Mouse (Mus musculus): ENCODE results near the gene S100b. TPM values are rescaled to one million over a fixed set of nuclear protein-coding genes. Genes with fewer than 3 reads are reported as not detected.

S100b gene
- polyA plus RNA-seq, 1 experiment from 2014 or later = 0.23 TPM

- no peak overlapping the region for H3K4me3 ChIP-seq (ENCODE audit: low read depth, low read length)
- no peak overlapping the region for H3K27ac ChIP-seq (ENCODE audit: low read depth)
- H3K9ac ChIP-seq (replicated peaks) = no peak overlapping the region
- no peaks in the 10 kb centered on the region for H3K4me1 ChIP-seq (ENCODE audit: insufficient read depth)
- no peak overlapping the region for H3K4me2 ChIP-seq (ENCODE audit: low read depth, low read length)
- H3K36me3 ChIP-seq (replicated peaks; ENCODE audit: insufficient read depth, low read length) = peaks cover 17% of the 10 kb centered on the region
- no peak for TF ChIP-seq EP300 (IDR thresholded peaks at IDR 0.05; ENCODE audit: low read depth)
- TF ChIP-seq CTCF (IDR thresholded peaks at IDR 0.05; ENCODE audit: low read depth) = peak; percentile 66
- no peaks in the 10 kb centered on the region for H3K27me3 ChIP-seq (ENCODE audit: insufficient read depth, low read length)
- no peaks in the 10 kb centered on the region for H3K9me3 ChIP-seq (ENCODE audit: low read length)
- ATAC-seq = no peak
- 40% methylated on average over 8 of the region's 8 CpGs for WGBS (ENCODE audit: insufficient replicate concordance)
- DNase-seq = peak; percentile 35
Observed at GRCm38 (mm10) chr10:76271238-76271637, 17.6 kb downstream of the S100b start.

GRCm38 (mm10) chr10:76275256-76275655, 21.6 kb downstream of the S100b start:
- Histone ChIP-seq H3K27ac (ENCODE audit: low read depth) (no peak overlapping the region), H3K27me3 (ENCODE audit: insufficient read depth, low read length) (no peaks in the 10 kb centered on the region), H3K4me3 (ENCODE audit: low read depth, low read length) (no peak overlapping the region), H3K9me3 (ENCODE audit: low read length) (no peaks in the 10 kb centered on the region), H3K9ac (replicated peaks) (no peak overlapping the region), H3K4me1 (ENCODE audit: insufficient read depth) (no peaks in the 10 kb centered on the region), H3K4me2 (ENCODE audit: low read depth, low read length) (no peak overlapping the region), H3K36me3 (replicated peaks; ENCODE audit: insufficient read depth, low read length) (peaks cover 25% of the 10 kb centered on the region)
- ATAC-seq (no peak), DNase-seq (no peak)
- 80% methylated on average over 10 of the region's 10 CpGs for WGBS (ENCODE audit: insufficient replicate concordance)
- TF ChIP-seq EP300 (IDR thresholded peaks at IDR 0.05; ENCODE audit: low read depth) (no peak), CTCF (IDR thresholded peaks at IDR 0.05; ENCODE audit: low read depth) (no peak)

DNA sequence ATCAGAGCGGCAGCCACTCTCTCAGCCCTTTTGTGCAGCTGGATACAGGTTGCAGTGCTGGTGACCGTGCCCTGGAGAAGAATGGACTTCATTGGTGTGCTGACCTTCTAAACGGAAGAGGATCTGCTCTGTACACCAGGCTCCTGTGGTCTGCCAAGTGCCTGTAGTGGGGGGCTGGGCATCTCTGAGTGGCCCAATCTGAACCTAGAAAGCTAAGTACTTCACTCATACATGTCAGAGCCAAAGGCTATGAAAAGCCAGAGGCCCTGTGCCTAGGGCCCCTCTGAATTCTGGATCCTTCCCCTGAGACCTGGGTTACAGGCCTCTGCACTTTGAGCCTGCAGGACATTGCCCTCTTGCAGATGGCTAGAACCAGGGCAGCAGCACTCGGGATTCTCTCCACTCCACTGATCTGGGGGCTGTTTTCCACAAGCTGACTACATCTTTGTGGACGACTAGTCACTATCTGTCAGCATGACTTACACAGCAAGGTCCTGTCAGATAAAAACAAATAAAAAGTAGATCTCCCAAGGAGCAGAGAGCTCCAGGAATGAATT, 25.0 kb downstream of the S100b start:
- no peaks in the 10 kb centered on the region for H3K4me1 ChIP-seq (ENCODE audit: insufficient read depth)
- H3K4me3 ChIP-seq (ENCODE audit: low read depth, low read length) = no peak overlapping the region
- H3K27ac ChIP-seq (ENCODE audit: low read depth) = no peak overlapping the region
- 62% methylated on average over 5 of the region's 5 CpGs for WGBS (ENCODE audit: insufficient replicate concordance)
- no peak for ATAC-seq
- TF ChIP-seq CTCF (IDR thresholded peaks at IDR 0.05; ENCODE audit: low read depth) = no peak
- TF ChIP-seq EP300 (IDR thresholded peaks at IDR 0.05; ENCODE audit: low read depth) = no peak
- H3K9ac ChIP-seq (replicated peaks) = no peak overlapping the region
- H3K27me3 ChIP-seq (ENCODE audit: insufficient read depth, low read length) = no peaks in the 10 kb centered on the region
- H3K4me2 ChIP-seq (ENCODE audit: low read depth, low read length) = no peak overlapping the region
- no peaks in the 10 kb centered on the region for H3K9me3 ChIP-seq (ENCODE audit: low read length)
- peaks cover 19% of the 10 kb centered on the region for H3K36me3 ChIP-seq (replicated peaks; ENCODE audit: insufficient read depth, low read length)
- no peak for DNase-seq

- ATAC-seq = no peak
- DNase-seq = no peak
- Histone ChIP-seq H3K27me3 (ENCODE audit: insufficient read depth, low read length) (no peaks in the 10 kb centered on the region), H3K9ac (replicated peaks) (no peak overlapping the region), H3K4me3 (ENCODE audit: low read depth, low read length) (no peak overlapping the region), H3K9me3 (ENCODE audit: low read length) (no peaks in the 10 kb centered on the region), H3K27ac (ENCODE audit: low read depth) (no peak overlapping the region), H3K4me1 (ENCODE audit: insufficient read depth) (no peaks in the 10 kb centered on the region), H3K4me2 (ENCODE audit: low read depth, low read length) (no peak overlapping the region), H3K36me3 (replicated peaks; ENCODE audit: insufficient read depth, low read length) (peaks cover 3% of the 10 kb centered on the region; the same call in 1 of the 2 replicates)
- TF ChIP-seq EP300 (IDR thresholded peaks at IDR 0.05; ENCODE audit: low read depth) = no peak
- WGBS (ENCODE audit: insufficient replicate concordance) = 74% methylated on average over 11 of the region's 11 CpGs
Observed at GRCm38 (mm10) chr10:76288268-76288993, 34.8 kb downstream of the S100b start.

GRCm38 (mm10) chr10:76289052-76289451, 35.4 kb downstream of the S100b start:
- Histone ChIP-seq H3K9me3 (ENCODE audit: low read length) (no peaks in the 10 kb centered on the region), H3K27ac (ENCODE audit: low read depth) (no peak overlapping the region), H3K36me3 (replicated peaks; ENCODE audit: insufficient read depth, low read length) (peaks cover 3% of the 10 kb centered on the region; the same call in 1 of the 2 replicates), H3K27me3 (ENCODE audit: insufficient read depth, low read length) (no peaks in the 10 kb centered on the region), H3K4me1 (ENCODE audit: insufficient read depth) (no peaks in the 10 kb centered on the region), H3K9ac (replicated peaks) (no peak overlapping the region), H3K4me3 (ENCODE audit: low read depth, low read length) (no peak overlapping the region), H3K4me2 (ENCODE audit: low read depth, low read length) (no peak overlapping the region)
- 77% methylated on average over 5 of the region's 5 CpGs for WGBS (ENCODE audit: insufficient replicate concordance)
- DNase-seq (no peak), ATAC-seq (no peak)
- no peak for TF ChIP-seq CTCF (IDR thresholded peaks at IDR 0.05; ENCODE audit: low read depth)
- TF ChIP-seq EP300 (IDR thresholded peaks at IDR 0.05; ENCODE audit: low read depth) = no peak

DNA sequence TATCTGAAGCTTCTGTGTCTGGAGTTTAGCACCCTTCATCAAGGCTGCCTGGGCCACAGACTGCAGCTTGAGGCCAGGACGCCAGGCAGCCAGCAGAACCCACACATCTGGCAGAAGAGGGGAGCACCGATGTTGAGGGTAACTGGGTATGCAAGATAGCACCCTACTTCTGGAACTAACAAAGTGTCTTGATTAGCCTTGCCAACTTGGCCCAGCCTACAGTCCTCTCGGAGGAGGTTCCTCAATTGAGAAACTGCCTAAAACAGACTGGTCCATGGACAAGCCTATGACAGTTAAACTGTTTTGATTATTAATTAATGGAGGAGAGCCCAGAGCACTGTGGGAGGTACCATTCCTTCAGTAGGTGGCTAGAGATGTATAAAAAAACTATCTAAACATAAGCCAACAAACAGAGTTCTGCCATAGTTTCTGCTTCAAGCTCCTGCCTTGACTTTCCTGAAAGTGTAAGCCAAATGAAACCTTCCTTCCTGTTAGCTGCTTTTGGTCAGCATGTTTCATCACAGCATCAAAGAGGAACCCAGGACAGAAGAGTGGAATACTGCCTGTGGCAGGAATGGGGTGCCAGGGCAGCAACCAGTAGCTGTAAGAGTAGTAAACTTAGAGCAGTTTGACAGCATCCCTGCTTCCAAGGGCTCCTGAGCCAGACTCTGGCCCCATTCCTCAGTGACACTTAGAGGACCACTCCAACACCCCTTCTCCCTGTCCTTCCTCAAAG, 36.5 kb downstream of the S100b start:
- DNase-seq = no peak
- no peak for TF ChIP-seq CTCF (IDR thresholded peaks at IDR 0.05; ENCODE audit: low read depth)
- no peak for TF ChIP-seq EP300 (IDR thresholded peaks at IDR 0.05; ENCODE audit: low read depth)
- WGBS (ENCODE audit: insufficient replicate concordance) = 80% methylated on average over 3 of the region's 3 CpGs
- Histone ChIP-seq H3K27ac (ENCODE audit: low read depth) (no peak overlapping the region), H3K9ac (replicated peaks) (no peak overlapping the region), H3K4me2 (ENCODE audit: low read depth, low read length) (no peak overlapping the region), H3K9me3 (ENCODE audit: low read length) (no peaks in the 10 kb centered on the region), H3K4me1 (ENCODE audit: insufficient read depth) (no peaks in the 10 kb centered on the region), H3K4me3 (ENCODE audit: low read depth, low read length) (no peak overlapping the region), H3K36me3 (replicated peaks; ENCODE audit: insufficient read depth, low read length) (peaks cover 9% of the 10 kb centered on the region; the same call in 1 of the 2 replicates), H3K27me3 (ENCODE audit: insufficient read depth, low read length) (no peaks in the 10 kb centered on the region)
- ATAC-seq = no peak
